Mouse (Mus musculus): ENCODE data around the gene Tcf23. TPM values are rescaled to one million over a fixed set of nuclear protein-coding genes. Genes with fewer than 3 reads are reported as not detected.

Tcf23 gene
- total and polyA plus RNA-seq, 3 experiments = not detected

- peaks cover 8 to 17% of the 10 kb centered on the region in 2 experiments for H3K4me1 ChIP-seq (ENCODE audit: control insufficient read depth in 1 of 2, insufficient read depth in 2 of 2)
- no peaks in the 10 kb centered on the region for H3K27me3 ChIP-seq (replicated peaks)
- H3K4me3 ChIP-seq (replicated peaks in 1 of 3; ENCODE audit: low read depth in 2 of 3, low read length in 2 of 3, poor library complexity in 1 of 3) = no peak overlapping the region
- no peaks in the 10 kb centered on the region for H3K36me3 ChIP-seq (replicated peaks in 1 of 2; ENCODE audit: control insufficient read depth in 1 of 2, insufficient read depth in 1 of 2, low read length in 1 of 2)
- H3K9me3 ChIP-seq (replicated peaks; ENCODE audit: low read length) = no peaks in the 10 kb centered on the region
- H3K27ac ChIP-seq (ENCODE audit: insufficient read depth, low read depth) = no peak overlapping the region
- no peak for DNase-seq (ENCODE audit: extremely low read depth)
- no peak overlapping the region for H3K4me2 ChIP-seq (ENCODE audit: insufficient read depth, low read depth, poor library complexity, severe bottlenecking)
- H3K9ac ChIP-seq (ENCODE audit: insufficient read depth, low read depth) = no peak overlapping the region
- no peak for TF ChIP-seq NELFE (IDR thresholded peaks at IDR 0.05; ENCODE audit: low read depth, low read length)
- no peak for TF ChIP-seq MAFK (IDR thresholded peaks at IDR 0.05; ENCODE audit: insufficient replicate concordance, low read length)
- TF ChIP-seq RCOR1 (conservative IDR thresholded peaks at IDR 0.05; ENCODE audit: low read depth, low read length) = no peak
- TF ChIP-seq ZNF384 (IDR thresholded peaks at IDR 0.05; ENCODE audit: low read depth, low read length) = no peak
- TF ChIP-seq UBTF (IDR thresholded peaks at IDR 0.05; ENCODE audit: low read depth, low read length) = no peak
- TF ChIP-seq KAT2A (IDR thresholded peaks at IDR 0.05; ENCODE audit: insufficient replicate concordance, low read length) = no peak
- TF ChIP-seq CHD2 (IDR thresholded peaks at IDR 0.05; ENCODE audit: low read length) = no peak
- TF ChIP-seq MAZ (IDR thresholded peaks at IDR 0.05; ENCODE audit: low read depth, low read length) = no peak
- no peak for TF ChIP-seq JUN (IDR thresholded peaks at IDR 0.05; ENCODE audit: insufficient read depth, low read depth, low read length)
- TF ChIP-seq MAX (IDR thresholded peaks at IDR 0.05; ENCODE audit: low read length) = no peak
- no peak for TF ChIP-seq POLR2A (IDR thresholded peaks at IDR 0.05; ENCODE audit: low read depth, low read length)
- no peak for TF ChIP-seq ZKSCAN1 (IDR thresholded peaks at IDR 0.05; ENCODE audit: borderline replicate concordance, low read depth, low read length)
- TF ChIP-seq ELF1 (IDR thresholded peaks at IDR 0.05; ENCODE audit: low read depth, low read length) = no peak
- no peak for TF ChIP-seq MXI1 (IDR thresholded peaks at IDR 0.05; ENCODE audit: low read depth, low read length)
- TF ChIP-seq ZMIZ1 (IDR thresholded peaks at IDR 0.05; ENCODE audit: low read depth, low read length) = no peak
- TF ChIP-seq EP300 (IDR thresholded peaks at IDR 0.05; ENCODE audit: low read length) = no peak
- TF ChIP-seq RAD21 (IDR thresholded peaks at IDR 0.05; ENCODE audit: low read depth, low read length) = no peak
- no peak for TF ChIP-seq USF2 (conservative IDR thresholded peaks at IDR 0.05; ENCODE audit: low read depth, low read length)
- no peak for TF ChIP-seq MYC (IDR thresholded peaks at IDR 0.05; ENCODE audit: low read depth, low read length)
- dilution Hi-C loops (cut with MboI; ENCODE audit: extremely low pct_ligation_motif_present, extremely low pct_unique_long_range_greater_than_20kb, low sequenced_read_pairs) (no loop called here), in situ Hi-C loops (cut with MboI; ENCODE audit: low pct_ligation_motif_present, low pct_unique_long_range_greater_than_20kb, low sequenced_read_pairs) (no loop called here)
- no peaks in the 10 kb centered on the region for H3K79me2 ChIP-seq (replicated peaks; ENCODE audit: control insufficient read depth, extremely low read depth, insufficient read depth, poor library complexity, severe bottlenecking)
Measured at GRCm38 (mm10) chr5:30992980-30993676, 24.7 kb downstream of the Tcf23 start.

GRCm38 (mm10) chr5:30994074-30994473 is 25.6 kb downstream of the Tcf23 start:
- dilution Hi-C loops (cut with MboI; ENCODE audit: extremely low pct_ligation_motif_present, extremely low pct_unique_long_range_greater_than_20kb, low sequenced_read_pairs) (no loop called here), in situ Hi-C loops (cut with MboI; ENCODE audit: low pct_ligation_motif_present, low pct_unique_long_range_greater_than_20kb, low sequenced_read_pairs) (no loop called here)
- no peaks in the 10 kb centered on the region for H3K9me3 ChIP-seq (replicated peaks; ENCODE audit: low read length)
- H3K4me2 ChIP-seq (ENCODE audit: insufficient read depth, low read depth, poor library complexity, severe bottlenecking) = no peak overlapping the region
- H3K9ac ChIP-seq (ENCODE audit: insufficient read depth, low read depth) = no peak overlapping the region
- peaks cover 8 to 18% of the 10 kb centered on the region in 2 experiments for H3K4me1 ChIP-seq (ENCODE audit: control insufficient read depth in 1 of 2, insufficient read depth in 2 of 2)
- no peak for DNase-seq (ENCODE audit: extremely low read depth)
- H3K27ac ChIP-seq (ENCODE audit: insufficient read depth, low read depth) = no peak overlapping the region
- no peaks in the 10 kb centered on the region for H3K36me3 ChIP-seq (replicated peaks in 1 of 2; ENCODE audit: control insufficient read depth in 1 of 2, insufficient read depth in 1 of 2, low read length in 1 of 2)
- H3K27me3 ChIP-seq (replicated peaks) = no peaks in the 10 kb centered on the region
- TF ChIP-seq JUND (conservative IDR thresholded peaks at IDR 0.05; ENCODE audit: low read depth, low read length) (no peak), CHD1 (IDR thresholded peaks at IDR 0.05; ENCODE audit: low read depth, low read length) (no peak), KAT2A (IDR thresholded peaks at IDR 0.05; ENCODE audit: insufficient replicate concordance, low read length) (no peak), ZC3H11A (IDR thresholded peaks at IDR 0.05; ENCODE audit: low read depth, low read length) (no peak), ZKSCAN1 (IDR thresholded peaks at IDR 0.05; ENCODE audit: borderline replicate concordance, low read depth, low read length) (no peak), TBP (conservative IDR thresholded peaks at IDR 0.05; ENCODE audit: low read depth, low read length) (no peak), RAD21 (IDR thresholded peaks at IDR 0.05; ENCODE audit: low read depth, low read length) (no peak), MAZ (IDR thresholded peaks at IDR 0.05; ENCODE audit: low read depth, low read length) (no peak)
- H3K4me3 ChIP-seq (replicated peaks in 1 of 3; ENCODE audit: low read depth in 2 of 3, low read length in 2 of 3, poor library complexity in 1 of 3) = no peak overlapping the region
- no peaks in the 10 kb centered on the region for H3K79me2 ChIP-seq (replicated peaks; ENCODE audit: control insufficient read depth, extremely low read depth, insufficient read depth, poor library complexity, severe bottlenecking)
